Mouse (Mus musculus): ENCODE results near the gene Hoxa2.

- TF ChIP-seq MAX (IDR thresholded peaks at IDR 0.05) (no peak), CTCF (IDR thresholded peaks at IDR 0.05; ENCODE audit: control insufficient read depth, insufficient read depth, insufficient read length) (no peak), USF1 (IDR thresholded peaks at IDR 0.05; ENCODE audit: low read depth) (no peak), MYOG (IDR thresholded peaks at IDR 0.05; ENCODE audit: control insufficient read depth, extremely low read depth, insufficient read length) (no peak), MYOD1 (IDR thresholded peaks at IDR 0.05; ENCODE audit: control insufficient read depth, insufficient read length, low read depth) (no peak), CEBPB (IDR thresholded peaks at IDR 0.05; ENCODE audit: low read depth) (no peak), FOSL1 (IDR thresholded peaks at IDR 0.05; ENCODE audit: insufficient read depth, low read length, poor library complexity, severe bottlenecking) (no peak)
These were observed 48.0 kb upstream of the Hoxa2 start for GRCm38 (mm10) chr6:52212556-52213118.
